Mouse (Mus musculus): Measurements from ENCODE around the gene Fibcd1.

Gene Fibcd1

GRCm38 (mm10) chr2:31811086-31811958 lies 34.5 kb downstream of the Fibcd1 start:
- no peak for DNase-seq (ENCODE audit: low spot score in 2 of 2)

- DNase-seq (ENCODE audit: low spot score in 2 of 2), result no peak
Measured at GRCm38 (mm10) chr2:31810444-31810843, 35.4 kb downstream of the Fibcd1 start, which contains the start of gene Qrfp. TSS of gene Qrfp (minus strand) at chr2:31810580.

DNA sequence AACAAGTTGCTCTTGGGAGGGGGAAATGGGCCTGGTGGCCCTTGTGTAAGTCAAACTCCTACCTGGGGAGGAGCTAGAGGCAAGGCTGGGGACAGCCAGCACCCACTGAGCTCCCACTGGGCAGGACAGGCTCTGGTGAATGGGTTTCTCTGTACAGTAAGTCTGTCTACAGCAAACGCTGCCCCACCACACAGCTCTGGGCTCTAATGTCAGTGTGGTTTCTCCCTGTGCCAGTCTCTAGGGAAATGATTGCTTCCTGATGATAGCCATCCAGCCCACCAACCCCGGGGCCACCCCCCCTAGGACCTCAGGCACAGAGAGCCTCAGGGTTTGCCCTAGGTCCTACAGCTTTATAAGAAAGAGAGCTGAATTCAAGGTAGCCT lies 36.5 kb downstream of the Fibcd1 start:
- no peak for DNase-seq (ENCODE audit: low spot score in 2 of 2)

DNA sequence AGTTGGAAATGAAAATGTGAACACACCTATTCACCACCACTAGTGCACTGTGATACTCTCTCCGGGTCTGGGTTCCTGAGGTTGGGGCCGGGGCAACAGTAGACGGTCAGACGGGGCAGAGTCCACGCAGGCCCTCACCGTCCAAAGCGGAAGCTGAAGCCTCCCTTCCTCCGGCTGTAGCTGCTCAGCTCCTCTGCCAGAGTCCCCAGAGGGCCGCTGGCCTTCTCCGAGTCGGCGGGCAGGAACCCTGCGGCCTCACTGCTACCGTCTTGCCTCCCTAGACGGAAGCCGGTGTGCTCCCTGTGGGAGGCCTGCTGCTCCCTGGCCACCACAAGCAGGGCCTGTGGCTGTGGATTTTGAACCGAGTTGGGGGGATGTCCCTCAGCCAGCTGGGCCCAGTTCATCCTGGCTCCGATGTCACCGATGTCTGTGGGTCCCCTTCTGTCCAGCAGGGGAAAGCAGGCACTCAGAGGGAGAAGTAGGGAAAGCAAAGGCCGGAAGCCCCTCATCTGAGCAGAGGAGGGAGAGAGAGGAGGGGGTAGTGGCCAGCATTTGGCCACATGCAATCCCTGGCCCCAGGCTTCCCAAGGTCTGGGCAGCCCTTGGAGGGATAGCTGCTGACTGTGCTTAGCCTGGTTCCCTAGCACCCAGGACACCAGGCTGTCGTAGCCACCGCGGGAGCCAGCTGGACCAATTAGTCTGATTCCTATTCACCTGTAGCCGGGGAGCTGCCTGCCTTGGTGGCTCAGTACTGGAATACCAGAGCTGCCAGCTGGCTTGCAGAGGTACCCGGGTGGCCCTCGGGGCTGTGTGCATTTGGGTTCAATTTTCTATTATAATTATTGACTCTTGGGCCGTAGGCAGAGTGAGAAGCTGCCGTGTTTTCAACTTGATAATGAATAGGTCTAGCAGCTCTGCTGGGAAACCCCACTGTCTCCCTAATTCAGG lies 37.1 kb downstream of the Fibcd1 start:
- no peak for DNase-seq (ENCODE audit: low spot score in 2 of 2)

GRCm38 (mm10) chr2:31806639-31807382 lies 39.0 kb downstream of the Fibcd1 start:
- DNase-seq (ENCODE audit: low spot score in 2 of 2), result no peak

DNA sequence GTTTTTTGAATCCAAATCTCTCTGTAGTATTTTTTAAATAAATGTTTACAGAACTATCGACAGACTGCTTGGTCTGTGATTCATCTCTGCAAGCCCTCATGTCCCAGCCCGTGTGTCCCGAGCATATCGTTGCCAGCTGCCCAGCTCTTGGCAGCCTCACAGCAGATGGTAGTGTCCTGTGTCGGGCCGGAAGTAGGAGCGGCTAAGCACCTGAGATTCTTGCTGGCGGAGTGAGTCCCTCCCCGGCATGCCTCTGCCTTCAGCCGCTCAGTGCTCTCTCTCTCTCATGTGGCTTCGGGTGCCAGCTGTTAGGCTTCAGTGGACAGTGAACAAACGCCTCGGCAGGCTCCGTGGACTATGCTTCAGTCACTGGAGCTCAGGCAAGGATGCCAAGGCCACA lies 42.3 kb downstream of the Fibcd1 start:
- DNase-seq (ENCODE audit: low spot score in 2 of 2), result no peak

DNA sequence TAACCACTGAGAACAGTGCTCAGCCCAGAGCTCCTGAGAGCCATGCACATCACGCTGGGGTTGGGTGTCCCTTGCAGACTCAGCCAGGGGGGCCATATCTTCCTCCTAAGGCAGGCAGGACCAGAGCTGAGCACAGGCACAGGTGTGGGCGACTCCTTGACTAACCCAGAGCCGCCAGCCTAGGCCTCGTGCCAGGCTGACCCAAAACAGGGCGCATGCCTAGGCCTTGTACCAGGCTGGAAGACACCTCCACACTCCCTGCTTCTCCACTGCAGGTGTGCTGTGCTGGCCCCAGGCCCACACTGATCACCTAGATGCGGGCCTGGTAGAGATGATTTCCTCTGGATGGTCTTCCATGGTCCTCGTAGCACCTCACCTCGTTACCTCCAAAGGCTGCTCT lies 43.0 kb downstream of the Fibcd1 start:
- DNase-seq (ENCODE audit: low spot score in 2 of 2), result no peak

DNA sequence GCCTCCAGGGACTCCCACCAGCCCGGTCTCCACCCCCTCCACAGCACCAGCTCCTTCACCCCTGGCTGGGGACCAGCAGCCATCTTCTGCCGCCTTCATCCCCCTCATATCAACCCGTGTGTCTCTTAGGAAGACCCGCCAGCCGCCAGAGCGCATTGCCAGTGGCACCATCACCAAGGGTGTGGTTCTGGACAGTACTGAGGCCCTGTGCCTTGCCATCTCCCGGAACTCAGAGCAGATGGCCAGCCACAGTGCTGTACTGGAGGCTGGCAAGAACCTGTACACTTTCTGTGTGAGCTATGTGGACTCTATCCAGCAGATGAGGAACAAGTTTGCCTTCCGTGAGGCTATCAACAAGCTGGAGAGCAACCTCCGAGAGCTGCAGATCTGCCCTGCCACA lies 44.4 kb downstream of the Fibcd1 start:
- DNase-seq (ENCODE audit: low spot score in 2 of 2), result no peak

GRCm38 (mm10) chr2:31796943-31797342 lies 48.9 kb downstream of the Fibcd1 start:
- no peak for DNase-seq (ENCODE audit: low spot score in 2 of 2)

GRCm38 (mm10) chr2:31792611-31793010 lies 53.2 kb downstream of the Fibcd1 start:
- no peak for DNase-seq (ENCODE audit: low spot score in 2 of 2)

DNA sequence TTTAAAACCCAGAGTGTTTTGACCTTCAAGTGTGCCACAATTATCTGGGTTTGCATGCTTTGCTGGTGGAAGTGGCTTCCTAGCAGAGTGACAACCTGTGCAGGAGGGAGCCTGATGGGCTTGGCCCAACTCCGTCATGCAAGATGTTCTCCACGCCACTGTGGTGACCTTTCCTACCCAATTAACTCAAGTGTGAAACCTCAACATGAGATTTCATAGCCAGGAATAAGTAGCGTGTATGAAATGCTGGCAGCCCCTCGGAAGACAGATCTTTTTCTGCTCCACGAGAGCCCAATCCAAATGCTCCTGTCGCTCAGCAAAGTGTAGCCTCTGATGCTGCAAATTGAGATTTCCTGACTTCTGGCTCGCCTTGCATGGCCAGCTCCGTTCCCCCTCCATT lies 54.5 kb downstream of the Fibcd1 start:
- no peak for DNase-seq (ENCODE audit: low spot score in 2 of 2)

- DNase-seq (ENCODE audit: low spot score in 2 of 2), result no peak
Measured at GRCm38 (mm10) chr2:31790728-31791251, 55.0 kb downstream of the Fibcd1 start.

GRCm38 (mm10) chr2:31789215-31789614 lies 56.6 kb downstream of the Fibcd1 start:
- DNase-seq (ENCODE audit: low spot score in 2 of 2), result no peak

- DNase-seq (ENCODE audit: low spot score in 2 of 2), result no peak
Measured at GRCm38 (mm10) chr2:31788227-31788626, 57.6 kb downstream of the Fibcd1 start.

- DNase-seq (ENCODE audit: low spot score in 2 of 2), result peak; percentile 76 to 86
Measured at GRCm38 (mm10) chr2:31787029-31787428, 58.8 kb downstream of the Fibcd1 start.

GRCm38 (mm10) chr2:31785074-31785473 lies 60.7 kb downstream of the Fibcd1 start:
- peak; percentile 43 to 77 for DNase-seq (ENCODE audit: low spot score in 2 of 2)

DNA sequence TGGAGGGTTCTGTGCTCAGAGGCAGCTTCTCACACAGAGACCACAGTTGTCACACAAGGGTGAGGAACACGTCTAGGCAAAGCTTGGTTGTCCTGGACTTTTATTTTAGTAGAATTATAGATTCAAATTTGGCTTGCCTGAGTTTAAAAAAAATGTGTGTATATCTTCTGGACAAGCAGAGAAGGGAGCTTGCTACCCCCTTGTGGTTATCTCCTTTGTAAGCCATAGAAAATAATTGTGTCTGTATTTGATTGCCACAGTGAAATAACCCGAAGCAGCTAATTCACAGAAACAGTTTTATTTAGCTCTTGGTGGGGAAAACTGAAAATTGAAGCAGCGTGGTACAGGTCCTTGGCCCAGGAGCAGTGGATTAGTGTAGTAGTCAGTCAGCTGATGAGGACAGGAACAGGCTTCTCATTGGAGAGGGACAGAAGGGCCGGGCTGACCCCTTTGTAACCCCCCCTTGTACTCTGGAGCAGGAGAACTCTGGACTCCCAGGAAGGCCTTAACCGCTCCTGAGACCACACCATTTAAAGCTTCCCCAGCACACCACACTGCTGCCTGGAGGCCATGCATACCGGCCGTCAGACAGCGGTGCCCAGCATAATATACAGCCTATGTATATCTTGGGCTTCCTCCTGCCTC lies 62.7 kb downstream of the Fibcd1 start:
- DNase-seq (ENCODE audit: low spot score in 2 of 2), result no peak

- DNase-seq (ENCODE audit: low spot score in 2 of 2), result no peak
Measured at GRCm38 (mm10) chr2:31779258-31779657, 66.5 kb downstream of the Fibcd1 start.

DNA sequence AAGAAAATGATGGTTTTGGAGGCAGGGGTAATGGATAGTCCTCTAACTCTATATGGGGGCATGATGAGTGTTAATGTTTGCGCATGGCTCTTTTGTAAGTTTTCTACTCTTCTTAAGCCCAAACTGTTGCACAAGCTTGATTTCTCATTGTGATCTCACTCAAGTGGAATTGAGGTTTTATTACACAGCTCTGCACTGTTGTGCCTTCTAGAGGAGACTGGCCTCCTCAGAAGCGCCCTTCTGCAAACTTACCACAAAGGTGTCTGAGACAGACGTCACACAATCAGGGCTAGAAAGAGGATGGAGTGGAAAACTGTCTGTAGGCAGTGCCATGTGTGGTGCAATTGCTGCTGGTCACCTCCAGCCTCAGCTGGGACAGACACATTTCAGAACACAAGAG lies 69.3 kb downstream of the Fibcd1 start:
- no peak for DNase-seq (ENCODE audit: low spot score in 2 of 2)

- no peak for DNase-seq (ENCODE audit: low spot score in 2 of 2)
Measured at GRCm38 (mm10) chr2:31770781-31771441, 74.9 kb downstream of the Fibcd1 start.

Measured in cerebellum, postnatal 4 days (tissue).